Mouse (Mus musculus) cerebellum, adult 2 months (tissue): ENCODE data around the gene Edem1.

Source experiments
- CTCF ChIP-seq: fragments of 200-500 bp; IDR thresholded peaks from 2 replicates; pipeline ENCODE4 v1.5.1; 2011; ENCODE audit warnings: low read depth, mild to moderate bottlenecking, control low read depth, low read length, moderate library complexity, borderline replicate concordance; ENCODE audit not compliant: insufficient read depth
- POLR2A ChIP-seq: fragments of 200-500 bp; IDR thresholded peaks from 2 replicates; pipeline ENCODE4 v1.6.1; 2011; ENCODE audit warnings: low read length, control low read depth, borderline replicate concordance; ENCODE audit not compliant: insufficient read depth

- TF ChIP-seq CTCF (no peak), POLR2A (no peak)
Measured at GRCm38 (mm10) chr6:108781865-108782264, 46.6 kb upstream of the Edem1 start.
